Mouse (Mus musculus) midbrain, embryonic 16.5 days (tissue): ENCODE measurements around the gene Lmo1. TPM values are rescaled to one million over a fixed set of nuclear protein-coding genes. Genes with fewer than 3 reads are reported as not detected.

Source experiments
- ATAC-seq: fragments of 200-750 bp; cut with Nextera tagmentation; 2 replicates; pipeline ENCODE4 v1.8.0; 2017; ENCODE audit warnings: moderate TSS enrichment
- H3K27ac ChIP-seq: fragments of 300-500 bp; sonication (generic); 2 replicates; pipeline ENCODE4 v1.5.1; 2014; ENCODE audit warnings: mild to moderate bottlenecking, low read length, mixed read lengths
- H3K27me3 ChIP-seq: fragments of 300-500 bp; sonication (generic); 2 replicates; pipeline ENCODE4 v1.6.1; 2014; ENCODE audit warnings: low read depth, low read length, mixed read lengths; ENCODE audit not compliant: control insufficient read depth, insufficient read depth
- H3K36me3 ChIP-seq: fragments of 300-500 bp; sonication (generic); 2 replicates; pipeline ENCODE4 v1.6.1; 2014; ENCODE audit warnings: mild to moderate bottlenecking, low read length, moderate library complexity, mixed read lengths; ENCODE audit not compliant: control insufficient read depth, insufficient read depth
- H3K4me1 ChIP-seq: fragments of 300-500 bp; sonication (generic); 2 replicates; pipeline ENCODE4 v1.6.1; 2014; ENCODE audit warnings: mild to moderate bottlenecking, low read length, mixed read lengths; ENCODE audit not compliant: control insufficient read depth, insufficient read depth
- H3K4me2 ChIP-seq: fragments of 300-500 bp; sonication (generic); 2 replicates; pipeline ENCODE4 v1.6.1; 2014; ENCODE audit warnings: mild to moderate bottlenecking, low read length, mixed read lengths
- H3K4me3 ChIP-seq: fragments of 300-500 bp; sonication (generic); 2 replicates; pipeline ENCODE4 v1.5.1; 2014; ENCODE audit warnings: low read depth, mild to moderate bottlenecking, low read length, moderate library complexity, mixed read lengths
- H3K9ac ChIP-seq: fragments of 300-500 bp; sonication (generic); 2 replicates; pipeline ENCODE4 v1.6.1; 2014; ENCODE audit warnings: low read depth, low read length, mixed read lengths
- H3K9me3 ChIP-seq: fragments of 300-500 bp; sonication (generic); replicated peaks from 2 replicates; pipeline ENCODE4 v1.6.1; 2014; ENCODE audit warnings: mild to moderate bottlenecking, low read length, mixed read lengths; ENCODE audit not compliant: control insufficient read depth, poor library complexity, severe bottlenecking
- WGBS: fragments of 180-500 bp; shearing (Covaris S2); extraction: QIAGEN DNeasy Blood & Tissue Kit; methylation state at CpG from one replicate; pipeline ENCODE4 v1.1.7; 2014; 5-methylcytosine and 5-hydroxymethylcytosine counted together
- polyA plus RNA-seq: library from polyadenylated mRNA; unstranded; fragments of >200 nt; fragmentation: Nextera tagmentation; extraction: Ambion mirVana; gene quantifications from 2 replicates; pipeline ENCODE4 v1.2.1, GENCODE M21; 2015

Gene Lmo1
- polyA plus RNA-seq = 101 and 126 TPM in 2 replicates

DNA sequence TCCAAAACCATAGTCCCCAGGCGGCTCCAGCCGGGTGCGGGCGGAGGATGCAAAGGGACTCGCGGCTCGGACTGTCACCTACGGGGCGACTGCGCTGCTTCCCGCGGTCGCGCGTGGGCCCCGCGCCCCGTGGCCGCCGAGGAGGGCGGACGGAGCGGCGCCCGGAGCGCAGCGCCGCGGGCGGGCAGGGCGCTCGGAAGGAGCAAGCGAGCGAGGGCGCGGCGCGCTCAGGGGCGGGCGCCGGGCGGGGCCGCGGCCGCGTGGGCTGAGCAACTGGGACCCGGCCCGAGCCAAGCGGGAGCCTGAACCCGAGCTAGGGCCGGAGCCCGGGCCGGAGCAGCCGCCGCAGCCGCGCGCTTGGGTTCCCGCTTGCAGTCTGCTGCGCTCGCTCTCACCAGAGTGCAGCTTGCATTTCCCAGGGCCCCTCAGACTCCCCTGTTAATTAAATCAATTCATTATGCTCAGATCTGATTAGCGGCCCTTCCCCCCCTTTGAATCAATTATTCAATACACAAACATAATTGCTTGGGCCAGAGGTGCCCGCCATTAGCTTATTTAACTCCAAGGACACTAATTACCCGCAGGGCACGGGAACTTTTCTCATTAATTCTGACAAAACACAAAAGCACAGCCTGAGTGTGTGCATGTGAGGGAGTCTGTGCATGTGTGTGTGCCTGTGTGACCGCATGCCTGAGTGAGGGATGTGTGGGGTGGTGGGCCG, at the start of gene Lmo1:
Gene Lmo1, minus strand, starts transcription at position 259 of the 721 bp plus-strand sequence.
- Histone ChIP-seq H3K9me3 (no peaks in the 10 kb centered on the region), H3K4me3 (peak within 1 kb of the TSS; percentile 71), H3K4me1 (peaks cover 28% of the 10 kb centered on the region), H3K36me3 (no peaks in the 10 kb centered on the region), H3K27ac (peak within 1 kb of the TSS; percentile 88), H3K9ac (peak within 1 kb of the TSS; percentile 88), H3K27me3 (no peaks in the 10 kb centered on the region), H3K4me2 (peak within 1 kb of the TSS; percentile 94)
- peak; percentile 69 for ATAC-seq
- WGBS = under 1% methylated on average over 66 of the region's 67 CpGs

DNA sequence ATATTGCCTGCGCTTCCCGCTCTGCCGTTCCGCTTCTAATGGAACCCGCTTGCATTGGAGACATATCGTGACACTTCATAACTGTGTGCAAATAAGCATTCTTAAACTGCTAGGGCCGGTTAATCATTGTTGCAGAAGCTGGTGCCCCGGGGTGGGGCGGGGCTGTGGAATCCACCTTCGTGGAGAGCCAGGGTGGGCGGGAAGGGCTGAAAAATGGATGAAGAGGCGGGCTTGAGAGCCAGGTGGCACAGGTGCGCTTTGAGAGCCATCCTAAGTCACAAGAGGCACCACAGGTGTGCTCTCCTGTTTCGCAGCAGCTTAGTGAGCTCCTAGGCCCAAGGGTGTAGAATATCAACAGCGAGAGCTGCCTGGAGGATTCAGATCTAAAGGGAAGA, 46.7 kb upstream of the Lmo1 start:
- H3K27ac ChIP-seq = no peak overlapping the region
- H3K9ac ChIP-seq = no peak overlapping the region
- no peak overlapping the region for H3K4me2 ChIP-seq
- no peaks in the 10 kb centered on the region for H3K9me3 ChIP-seq
- no peak; the same call in 1 of the 2 replicates for ATAC-seq
- 83% methylated on average over 15 of the region's 15 CpGs for WGBS
- peaks cover 3% of the 10 kb centered on the region; the same call in 1 of the 2 replicates for H3K4me1 ChIP-seq
- no peak overlapping the region for H3K4me3 ChIP-seq
- H3K27me3 ChIP-seq = no peaks in the 10 kb centered on the region
- H3K36me3 ChIP-seq = no peaks in the 10 kb centered on the region

DNA sequence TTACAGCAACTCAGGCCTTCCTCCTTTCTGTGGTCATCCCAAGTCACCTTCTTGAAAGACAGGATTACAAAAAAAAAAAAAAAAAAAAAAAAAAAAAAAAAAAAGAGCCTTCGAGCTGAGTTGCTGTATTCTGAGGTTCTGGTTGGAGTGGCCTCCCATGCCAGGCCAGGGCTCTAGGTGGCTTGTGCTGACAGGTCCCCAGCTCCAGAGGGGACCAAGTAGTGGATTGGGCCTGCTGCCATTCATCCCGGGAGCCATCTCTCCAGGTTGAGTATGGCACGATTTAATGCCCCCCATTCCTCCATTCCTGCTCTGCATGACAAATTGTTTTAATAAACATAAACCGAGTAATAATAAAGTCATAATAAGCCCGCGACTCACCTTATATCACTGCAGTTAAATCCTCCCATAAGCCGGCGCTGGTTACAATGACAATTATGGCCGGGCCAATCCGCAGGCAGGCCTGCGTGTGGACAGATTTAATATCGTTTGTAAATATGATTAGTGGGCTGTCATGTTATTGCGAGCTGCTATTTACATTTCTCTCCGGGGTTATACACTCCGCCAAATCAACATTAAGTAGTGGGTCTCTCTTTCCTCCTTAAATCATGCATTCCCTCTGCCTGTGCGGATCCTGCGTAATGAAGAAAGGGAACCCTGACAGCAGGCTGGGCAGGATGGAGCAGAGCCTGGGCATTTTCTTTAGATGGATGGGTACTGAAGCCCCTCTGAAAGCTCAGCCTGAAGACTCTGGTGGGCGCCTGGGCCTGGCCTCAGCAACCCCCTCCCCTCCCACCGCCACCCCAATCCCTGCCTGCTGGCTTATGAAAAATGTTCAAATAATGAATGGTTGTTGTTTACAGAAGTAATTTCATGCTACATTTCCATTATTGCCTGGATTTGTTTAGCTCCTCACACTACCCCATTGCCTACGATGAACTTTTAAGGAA, 46.0 kb upstream of the Lmo1 start:
- no peak overlapping the region for H3K27ac ChIP-seq
- H3K27me3 ChIP-seq = no peaks in the 10 kb centered on the region
- no peaks in the 10 kb centered on the region for H3K9me3 ChIP-seq
- no peak overlapping the region for H3K4me2 ChIP-seq
- WGBS = 66% methylated on average over 20 of the region's 20 CpGs
- no peaks in the 10 kb centered on the region for H3K36me3 ChIP-seq
- H3K4me1 ChIP-seq = peaks cover 3% of the 10 kb centered on the region; the same call in 1 of the 2 replicates
- peak; percentile 49 for ATAC-seq
- no peak overlapping the region for H3K9ac ChIP-seq
- H3K4me3 ChIP-seq = no peak overlapping the region

DNA sequence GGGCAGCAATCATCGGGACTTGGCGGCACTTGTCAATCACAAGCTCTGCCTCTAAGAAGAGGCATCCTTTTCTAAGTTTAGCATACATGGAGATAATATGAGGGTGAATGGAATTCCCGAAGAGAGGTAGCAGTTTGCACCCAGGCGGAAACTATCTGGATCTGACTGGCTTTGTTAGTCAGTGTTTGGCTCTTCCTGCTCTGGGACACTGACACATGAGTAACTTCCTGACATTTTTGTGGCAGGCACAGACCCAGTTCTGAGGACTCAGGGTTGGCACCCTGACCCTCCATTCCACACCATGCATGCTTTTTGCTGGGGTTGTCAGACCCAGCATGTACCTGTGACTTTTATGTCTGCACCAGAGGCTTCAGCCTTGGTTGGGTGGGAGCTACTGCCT, 45.0 kb upstream of the Lmo1 start:
- no peak for ATAC-seq
- H3K9ac ChIP-seq = no peak overlapping the region
- no peaks in the 10 kb centered on the region for H3K36me3 ChIP-seq
- no peak overlapping the region for H3K4me3 ChIP-seq
- H3K4me1 ChIP-seq = peaks cover 3% of the 10 kb centered on the region; the same call in 1 of the 2 replicates
- no peaks in the 10 kb centered on the region for H3K27me3 ChIP-seq
- WGBS = 77% methylated on average over 4 of the region's 4 CpGs
- H3K4me2 ChIP-seq = no peak overlapping the region
- no peaks in the 10 kb centered on the region for H3K9me3 ChIP-seq
- H3K27ac ChIP-seq = no peak overlapping the region

DNA sequence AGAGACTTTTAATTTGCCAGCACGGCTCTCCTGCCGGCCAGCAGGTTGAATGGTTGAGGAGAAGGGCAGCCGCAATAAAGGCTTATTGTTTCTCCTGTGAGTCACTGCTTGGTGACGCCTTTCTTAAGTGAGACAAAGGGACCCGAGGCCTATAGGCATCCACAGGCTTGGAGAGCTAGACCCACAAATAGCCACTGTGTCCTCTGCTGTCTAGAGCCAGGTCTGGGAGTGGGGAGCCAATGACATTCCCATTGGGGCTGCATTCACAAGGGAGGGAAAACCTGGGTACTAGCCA, 43.9 kb upstream of the Lmo1 start:
- Histone ChIP-seq H3K4me2 (no peak overlapping the region), H3K9ac (no peak overlapping the region), H3K27ac (no peak overlapping the region), H3K27me3 (no peaks in the 10 kb centered on the region), H3K9me3 (no peaks in the 10 kb centered on the region), H3K36me3 (no peaks in the 10 kb centered on the region), H3K4me1 (peaks cover 3% of the 10 kb centered on the region; the same call in 1 of the 2 replicates), H3K4me3 (no peak overlapping the region)
- ATAC-seq = no peak
- WGBS = 18% methylated on average over 5 of the region's 5 CpGs

DNA sequence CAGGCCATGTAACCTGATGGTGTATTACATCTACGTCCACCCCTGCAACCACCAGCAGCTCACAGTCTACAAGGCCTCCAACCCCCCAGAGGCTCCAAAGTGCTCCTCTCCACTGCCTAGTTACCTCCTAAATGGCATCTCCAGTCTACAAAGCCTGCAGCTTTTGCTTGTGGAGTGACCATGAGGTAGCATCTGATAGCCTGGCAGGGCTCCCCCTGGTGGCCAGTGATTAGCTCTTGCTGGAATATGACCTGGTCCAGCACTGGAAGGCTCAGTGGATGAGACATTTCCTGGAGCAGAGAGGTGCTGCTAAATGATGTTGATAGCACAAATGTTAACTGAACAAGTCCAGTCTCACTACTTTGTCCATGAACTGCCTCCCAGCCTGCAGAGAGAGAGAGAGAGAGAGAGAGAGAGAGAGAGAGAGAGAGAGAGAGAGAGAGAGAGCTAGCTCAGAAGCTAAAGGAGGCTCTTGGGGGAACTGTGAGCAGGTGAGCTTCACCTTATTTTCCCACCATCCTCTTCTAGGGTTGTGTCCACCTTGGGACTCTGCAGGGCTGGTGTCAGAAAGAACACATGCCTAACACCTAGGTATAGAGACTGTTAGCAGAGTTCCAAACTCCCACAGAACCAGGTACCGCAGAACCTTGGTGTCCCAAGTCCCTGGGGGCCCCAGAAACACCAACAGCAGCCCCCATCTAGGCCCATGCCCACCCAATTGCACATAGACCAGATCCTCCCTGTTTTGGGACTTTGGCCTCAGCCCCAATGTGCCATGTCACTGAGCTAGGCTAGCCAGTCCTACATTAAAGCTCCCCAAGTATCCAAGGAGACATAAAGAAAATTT, 43.3 kb upstream of the Lmo1 start:
- no peak for ATAC-seq

DNA sequence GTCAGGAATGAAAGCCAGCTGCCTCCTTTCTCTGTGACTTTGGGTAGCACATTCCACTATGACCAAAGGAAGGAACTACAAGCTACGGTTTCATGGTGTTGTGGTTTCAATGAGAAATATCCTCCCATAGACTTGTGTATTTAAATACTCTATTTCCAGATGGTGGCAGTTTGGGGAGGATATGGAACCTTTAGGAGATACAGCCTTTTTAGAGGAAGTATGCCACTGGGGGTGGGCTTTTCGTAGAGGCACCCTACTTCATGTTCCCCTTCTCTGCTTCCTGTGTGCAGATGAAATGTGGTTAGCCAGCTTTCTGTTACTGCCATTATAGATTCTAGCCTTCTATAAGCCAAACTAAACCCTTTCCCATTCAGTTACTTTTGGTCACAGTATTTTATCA, 34.8 kb upstream of the Lmo1 start:
- Histone ChIP-seq H3K4me2 (no peak overlapping the region), H3K27ac (no peak overlapping the region), H3K9me3 (no peaks in the 10 kb centered on the region), H3K4me1 (no peaks in the 10 kb centered on the region), H3K27me3 (no peaks in the 10 kb centered on the region; the same call in 1 of the 2 replicates), H3K36me3 (no peaks in the 10 kb centered on the region), H3K9ac (no peak overlapping the region), H3K4me3 (no peak overlapping the region)
- 88% methylated on average over 2 of the region's 2 CpGs for WGBS
- ATAC-seq = no peak

More for the DNA sequence above, 43.3 kb upstream of the Lmo1 start:
- no peaks in the 10 kb centered on the region for H3K36me3 ChIP-seq
- no peak overlapping the region for H3K27ac ChIP-seq
- no peak overlapping the region for H3K9ac ChIP-seq
- 77% methylated on average over 2 of the region's 2 CpGs for WGBS
- no peaks in the 10 kb centered on the region for H3K9me3 ChIP-seq
- no peak overlapping the region for H3K4me2 ChIP-seq
- no peaks in the 10 kb centered on the region for H3K27me3 ChIP-seq
- peaks cover 3% of the 10 kb centered on the region; the same call in 1 of the 2 replicates for H3K4me1 ChIP-seq
- no peak overlapping the region for H3K4me3 ChIP-seq

DNA sequence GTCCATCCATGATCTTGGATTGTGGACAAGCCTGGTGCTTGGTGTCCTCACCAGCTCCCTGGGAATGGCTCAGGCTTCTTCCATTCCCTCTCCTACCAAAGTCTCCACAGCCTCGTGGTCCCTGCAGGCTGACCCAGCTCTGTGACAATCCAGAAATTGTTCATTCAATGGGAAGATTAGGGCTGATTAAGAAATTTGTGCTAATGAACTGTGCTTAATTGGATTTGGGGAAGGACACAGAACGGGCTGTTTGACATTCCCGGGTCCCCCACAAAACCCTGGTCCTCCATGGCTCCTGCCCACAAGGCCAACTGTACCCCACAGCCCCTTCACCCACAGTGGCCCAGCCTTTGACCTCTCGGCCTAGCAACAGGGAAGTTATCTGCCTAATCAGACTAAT, 32.8 kb upstream of the Lmo1 start:
- Histone ChIP-seq H3K27ac (no peak overlapping the region), H3K4me1 (no peaks in the 10 kb centered on the region), H3K36me3 (no peaks in the 10 kb centered on the region), H3K9me3 (no peaks in the 10 kb centered on the region), H3K4me3 (no peak overlapping the region), H3K9ac (no peak overlapping the region), H3K27me3 (no peaks in the 10 kb centered on the region; the same call in 1 of the 2 replicates), H3K4me2 (no peak overlapping the region)
- ATAC-seq = no peak
- WGBS = 58% methylated on average over 4 of the region's 4 CpGs
